Mouse (Mus musculus): Measurements from ENCODE around the gene Stox2.
A peak's percentile ranks its signal among the peaks of the same experiment; 100 is the strongest.

Stox2 gene

GRCm38 (mm10) chr8:47289641-47290040 is 156.5 kb downstream of the Stox2 start:
- DNase-seq (ENCODE audit: low spot score in 2 of 2), result no peak

DNA sequence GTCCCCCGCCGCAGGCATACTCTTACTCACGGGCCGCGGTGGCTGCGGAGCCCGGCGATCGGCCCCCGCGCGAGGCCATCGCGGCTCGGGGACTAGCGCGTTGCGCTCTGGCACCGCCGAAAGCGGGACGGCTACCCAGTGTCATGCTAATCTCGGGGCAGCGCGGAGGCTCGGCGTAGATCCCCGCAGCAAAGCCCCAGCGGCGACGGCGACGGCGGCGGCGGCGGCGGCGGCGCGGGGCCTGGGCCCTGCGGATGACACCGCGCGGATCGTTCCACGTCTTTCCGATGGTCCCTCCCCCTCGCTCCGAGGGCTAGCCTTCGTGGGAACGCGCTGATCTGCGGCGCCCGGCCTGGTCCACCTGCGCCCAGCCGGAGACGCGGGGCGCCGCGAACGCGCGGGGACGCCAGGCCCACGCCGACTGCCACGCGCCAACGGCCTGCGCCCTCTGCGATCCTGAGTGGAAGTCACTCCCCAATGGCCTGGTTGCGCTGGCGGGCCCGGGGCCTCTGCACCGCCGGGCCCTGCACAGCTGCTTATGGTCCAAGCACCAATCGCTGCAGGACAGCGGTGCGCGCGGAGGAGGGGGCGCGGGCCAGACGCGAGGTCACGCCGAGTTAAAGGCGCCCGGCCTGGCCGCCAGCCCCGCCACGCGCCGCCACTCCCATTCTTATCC is 157.2 kb downstream of the Stox2 start:
- no peak for DNase-seq (ENCODE audit: low spot score in 2 of 2)

- DNase-seq (ENCODE audit: low spot score in 2 of 2), result peak in 1 of 2 experiments; percentile 65
Measured at GRCm38 (mm10) chr8:47288131-47288865, 157.9 kb downstream of the Stox2 start.

- no peak for DNase-seq (ENCODE audit: low spot score in 2 of 2)
Measured at GRCm38 (mm10) chr8:47287641-47288130, 158.5 kb downstream of the Stox2 start.

DNA sequence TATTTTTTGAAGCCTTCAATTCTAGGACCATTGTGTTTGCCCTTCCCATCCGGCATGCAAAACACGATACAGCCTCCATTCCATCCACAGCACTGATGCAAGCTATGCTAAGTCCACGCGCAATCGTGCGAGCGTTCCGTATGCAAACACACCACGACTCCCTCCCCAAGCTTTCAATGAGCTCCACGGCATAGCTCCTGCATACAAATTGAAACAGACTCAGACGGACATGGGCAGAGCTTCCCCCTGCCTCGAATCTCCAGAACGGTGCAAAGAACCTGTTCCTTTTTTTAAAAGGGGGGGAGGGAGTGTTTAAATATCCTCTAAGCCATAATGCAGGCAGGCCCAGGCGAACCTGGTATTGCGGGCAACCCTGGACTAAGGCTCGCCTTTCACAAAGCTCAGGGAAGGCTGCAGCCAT is 159.0 kb downstream of the Stox2 start:
- no peak for DNase-seq (ENCODE audit: low spot score in 2 of 2)

DNA sequence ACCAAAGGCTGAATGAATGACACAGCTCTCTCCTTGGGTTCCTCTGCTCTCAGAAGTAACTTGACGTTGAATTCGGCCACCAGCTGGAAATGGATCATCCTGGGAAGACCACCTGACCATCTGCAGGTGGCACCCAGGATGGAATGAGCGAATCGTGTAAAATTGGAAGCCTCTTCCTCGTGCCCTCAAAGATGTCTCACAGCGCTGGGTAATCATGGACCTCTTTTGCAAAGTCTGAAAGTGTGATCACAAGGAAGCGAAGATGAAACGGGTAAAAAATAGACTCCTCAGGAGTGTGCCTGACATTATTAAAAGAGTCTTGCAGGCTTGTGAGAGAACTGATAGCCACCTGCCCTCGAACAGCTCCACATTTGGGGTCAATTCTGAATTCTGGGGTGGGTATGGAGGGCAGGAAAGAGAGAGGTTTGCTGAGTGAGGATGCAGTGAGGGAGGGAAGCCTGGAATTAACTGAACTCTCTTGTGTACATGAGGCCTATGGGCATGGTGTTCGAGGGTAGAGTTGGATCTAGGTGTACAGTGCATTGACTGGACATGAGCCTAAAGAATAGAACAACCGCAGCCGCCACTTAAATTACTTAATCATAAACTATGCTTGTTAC is 160.0 kb downstream of the Stox2 start:
- no peak for DNase-seq (ENCODE audit: low spot score in 2 of 2)

- DNase-seq (ENCODE audit: low spot score in 2 of 2), result no peak
Measured at GRCm38 (mm10) chr8:47285435-47285834, 160.7 kb downstream of the Stox2 start.

DNA sequence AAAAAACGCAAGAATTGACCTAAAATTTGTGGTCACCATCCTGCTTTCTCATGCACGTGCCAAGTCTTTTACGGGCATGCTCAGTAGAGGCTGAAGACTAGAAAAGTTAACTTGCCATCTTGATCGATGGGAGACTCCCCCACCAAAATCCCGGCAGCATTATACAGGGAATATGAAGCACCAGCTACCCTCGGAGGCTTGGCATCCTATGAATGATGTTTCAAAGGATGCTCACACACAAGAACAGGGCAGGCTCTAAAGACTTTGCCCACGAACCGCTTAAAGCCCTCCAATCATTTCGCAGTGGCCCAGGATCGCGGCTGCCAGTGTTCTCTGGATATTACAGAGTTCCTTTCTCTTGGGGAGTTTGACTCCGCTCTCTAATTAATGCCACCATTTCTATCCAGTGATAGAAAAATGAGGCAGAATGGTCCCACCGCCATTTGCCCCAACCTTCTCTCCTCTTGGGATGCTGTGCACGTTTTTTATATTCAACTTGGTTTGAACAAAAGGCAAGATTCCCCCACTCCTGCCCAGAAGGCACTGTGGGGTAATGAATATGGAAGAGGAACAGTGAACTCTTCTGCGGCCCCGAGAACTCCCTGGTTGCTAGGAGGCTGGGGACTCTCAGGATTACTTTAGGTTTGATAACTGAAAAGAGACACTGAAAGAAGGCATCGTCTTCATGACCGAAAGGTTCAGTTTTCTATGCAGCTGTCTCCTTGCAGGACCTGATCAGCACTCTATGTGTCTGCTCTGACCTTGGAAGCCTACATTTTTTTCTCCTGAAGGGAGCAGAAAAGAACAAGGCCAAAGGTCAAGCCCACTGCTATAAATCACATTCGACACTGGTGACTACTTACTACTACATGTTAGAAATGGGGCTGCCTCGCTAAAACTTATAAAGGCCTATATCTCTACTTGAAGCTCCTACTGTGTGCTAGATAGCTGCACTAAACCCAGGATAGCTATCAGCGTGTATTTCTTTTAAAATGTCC is 161.5 kb downstream of the Stox2 start:
- DNase-seq (ENCODE audit: low spot score in 2 of 2), result no peak

GRCm38 (mm10) chr8:47279898-47280297 is 166.3 kb downstream of the Stox2 start:
- DNase-seq (ENCODE audit: low spot score in 2 of 2), result peak in 1 of 2 experiments; percentile 34

DNA sequence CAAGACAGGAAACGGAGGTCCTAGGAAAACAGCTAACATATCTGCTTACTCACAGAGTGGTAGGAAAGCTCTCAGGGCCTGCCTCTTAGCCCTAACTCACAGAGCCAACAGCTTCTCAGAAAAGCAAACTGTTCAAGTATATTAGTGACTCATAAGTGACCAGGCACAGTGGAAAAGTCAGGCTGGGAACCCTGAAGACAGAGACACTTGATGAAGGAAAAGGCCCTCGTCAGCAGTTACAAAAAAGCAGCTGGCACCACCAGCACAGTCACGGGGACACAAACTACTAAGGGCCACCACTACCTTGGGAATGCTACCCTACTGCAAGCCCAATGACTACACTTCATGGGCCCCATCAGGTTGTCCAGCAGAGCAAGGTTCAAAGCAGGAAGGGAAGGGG is 168.0 kb downstream of the Stox2 start:
- DNase-seq (ENCODE audit: low spot score in 2 of 2), result peak in 1 of 2 experiments; percentile 40

DNA sequence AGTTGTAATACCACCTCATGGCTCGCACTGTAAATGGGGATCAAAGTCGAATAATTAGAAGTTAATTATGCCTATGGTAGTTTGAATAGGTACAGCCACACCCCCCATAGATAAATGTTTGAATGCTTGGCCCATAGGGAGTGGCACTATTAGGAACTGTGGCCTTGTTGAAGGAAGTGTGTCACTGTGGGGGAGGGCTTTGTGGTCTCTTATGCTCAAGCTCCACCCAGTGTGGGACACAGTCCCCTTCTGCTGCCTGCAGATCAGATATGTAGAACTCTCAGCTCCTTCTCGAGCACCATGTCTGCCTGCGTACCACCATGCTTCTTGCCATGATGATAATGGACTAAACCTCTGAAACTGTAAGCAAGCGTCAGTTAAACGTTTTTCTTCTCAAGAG is 177.2 kb downstream of the Stox2 start:
- no peak for DNase-seq (ENCODE audit: low spot score in 2 of 2)

DNA sequence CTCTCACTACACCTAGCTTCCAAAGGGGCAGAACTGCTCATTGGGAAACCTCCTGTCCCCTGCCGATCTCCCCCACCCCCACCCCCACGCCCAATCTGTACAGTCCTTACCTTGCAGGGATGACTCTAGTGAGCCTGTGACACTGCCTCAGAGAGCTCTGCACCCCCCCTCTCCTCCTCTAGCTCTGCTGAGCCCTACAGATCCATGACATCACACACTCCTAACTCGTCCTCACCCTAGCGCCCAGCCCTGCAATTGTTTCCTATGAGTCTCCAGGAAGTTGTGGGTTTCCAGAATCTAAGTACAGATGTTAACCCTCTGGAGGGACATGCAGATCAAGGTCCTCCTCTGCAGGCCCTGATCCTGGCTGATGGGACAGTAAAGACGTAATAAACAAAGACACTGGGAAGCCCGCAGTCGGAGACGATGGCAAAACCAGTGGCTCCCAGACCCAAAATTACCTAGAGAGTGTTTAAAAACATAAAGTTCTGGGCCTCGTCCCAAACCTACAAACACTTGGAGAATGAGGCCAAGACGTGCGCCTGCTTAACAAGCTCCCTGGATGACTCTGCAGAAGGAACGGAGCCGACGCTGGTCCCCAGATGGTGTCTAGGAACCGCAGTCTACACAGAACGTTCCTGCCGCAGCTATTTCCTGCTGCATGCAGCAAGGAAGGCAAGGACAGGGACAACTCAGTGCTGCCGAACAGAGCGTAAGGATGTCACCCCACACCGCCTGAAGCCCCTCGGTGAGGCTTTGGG is 177.9 kb downstream of the Stox2 start:
- DNase-seq (ENCODE audit: low spot score in 2 of 2), result no peak

- no peak for DNase-seq (ENCODE audit: low spot score in 2 of 2)
Measured at GRCm38 (mm10) chr8:47263070-47263843, 182.9 kb downstream of the Stox2 start.

GRCm38 (mm10) chr8:47260751-47261474 is 185.2 kb downstream of the Stox2 start:
- no peak for DNase-seq (ENCODE audit: low spot score in 2 of 2)

- DNase-seq (ENCODE audit: low spot score in 2 of 2), result no peak
Measured at GRCm38 (mm10) chr8:47250832-47251231, 195.3 kb downstream of the Stox2 start.

- no peak for DNase-seq (ENCODE audit: low spot score in 2 of 2)
Measured at GRCm38 (mm10) chr8:47245116-47245515, 201.0 kb downstream of the Stox2 start.

DNA sequence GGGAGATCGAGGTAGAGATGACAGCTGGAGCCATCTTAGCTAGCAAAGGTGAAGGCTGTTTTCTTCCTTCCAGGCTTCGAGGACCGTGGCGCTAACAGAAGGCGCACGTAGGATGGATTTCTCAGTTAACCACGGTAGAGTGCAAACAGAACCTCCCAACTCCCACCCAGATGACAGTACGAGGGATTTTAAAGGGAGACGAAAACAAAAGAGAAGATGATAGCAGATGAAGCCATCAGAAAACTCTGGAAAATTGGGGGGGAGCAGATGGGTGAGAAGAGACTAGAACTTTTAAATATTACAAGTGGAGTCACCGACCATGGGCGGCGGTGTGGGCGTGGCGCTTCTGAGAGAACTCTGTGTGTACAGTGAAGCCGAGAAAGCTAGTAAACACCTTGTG is 202.0 kb downstream of the Stox2 start:
- no peak for DNase-seq (ENCODE audit: low spot score in 2 of 2)

DNA sequence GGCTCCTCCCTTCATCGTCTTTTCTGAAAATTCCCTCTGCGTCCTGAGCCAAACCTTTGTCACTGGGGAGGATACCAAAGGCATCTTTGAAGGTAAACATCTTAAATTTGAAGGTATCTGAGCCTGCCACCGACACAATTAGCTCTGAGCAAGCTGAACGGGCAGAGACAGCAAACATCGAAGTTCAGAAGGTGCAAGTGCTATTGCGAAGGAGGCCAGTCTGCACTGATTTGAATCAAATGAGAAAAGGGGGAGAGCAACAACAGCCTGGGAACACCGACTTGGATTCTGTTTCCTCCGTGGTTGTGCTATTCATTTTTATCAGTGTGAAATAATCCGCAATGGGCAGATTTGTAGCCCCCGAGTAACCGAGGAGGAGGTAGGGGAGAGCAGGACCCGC is 202.5 kb downstream of the Stox2 start:
- no peak for DNase-seq (ENCODE audit: low spot score in 2 of 2)

- no peak for DNase-seq (ENCODE audit: low spot score in 2 of 2)
Measured at GRCm38 (mm10) chr8:47243016-47243630, 203.0 kb downstream of the Stox2 start.
